Mouse (Mus musculus) kidney, adult 18-20 months (tissue): Measurements from ENCODE around the gene Adamtsl3.
"Not testable (repeated sequence)": the region's sequence is repeated elsewhere in the genome, so short reads cannot be mapped to it uniquely, and the experiment has no call there.

Experiments used
- DNase-seq: peaks from one replicate; pipeline ENCODE4 v3.0.0; 2021

The Adamtsl3 gene

GRCm38 (mm10) chr7:82364567-82364966 is 29.1 kb downstream of the Adamtsl3 start:
- no peak for DNase-seq

- no peak for DNase-seq
These were observed 30.6 kb downstream of the Adamtsl3 start for GRCm38 (mm10) chr7:82366056-82366455.

GRCm38 (mm10) chr7:82366471-82366870 is 31.0 kb downstream of the Adamtsl3 start:
- DNase-seq = no peak

GRCm38 (mm10) chr7:82368047-82368446 is 32.6 kb downstream of the Adamtsl3 start:
- DNase-seq = no peak

GRCm38 (mm10) chr7:82370132-82370531 is 34.6 kb downstream of the Adamtsl3 start:
- no peak for DNase-seq

- no peak for DNase-seq
These were observed 35.9 kb downstream of the Adamtsl3 start for GRCm38 (mm10) chr7:82371411-82371810.

- DNase-seq = no peak
These were observed 42.8 kb downstream of the Adamtsl3 start for GRCm38 (mm10) chr7:82378311-82378710.

- DNase-seq = no peak
These were observed 44.3 kb downstream of the Adamtsl3 start for GRCm38 (mm10) chr7:82379765-82380164.

- no peak for DNase-seq
These were observed 47.5 kb downstream of the Adamtsl3 start for GRCm38 (mm10) chr7:82382843-82383535.

GRCm38 (mm10) chr7:82383536-82383848 is 48.0 kb downstream of the Adamtsl3 start:
- DNase-seq = no peak

- DNase-seq = no peak
These were observed 51.6 kb downstream of the Adamtsl3 start for GRCm38 (mm10) chr7:82387121-82387520.

- no peak for DNase-seq
These were observed 59.1 kb downstream of the Adamtsl3 start for GRCm38 (mm10) chr7:82394435-82395186.

- DNase-seq = no peak
These were observed 59.7 kb downstream of the Adamtsl3 start for GRCm38 (mm10) chr7:82395239-82395638.

GRCm38 (mm10) chr7:82395751-82396512 is 60.4 kb downstream of the Adamtsl3 start:
- DNase-seq = no peak

- no peak for DNase-seq
These were observed 61.4 kb downstream of the Adamtsl3 start for GRCm38 (mm10) chr7:82396869-82397268.

GRCm38 (mm10) chr7:82397632-82398031 is 62.1 kb downstream of the Adamtsl3 start:
- DNase-seq = no peak

- no peak for DNase-seq
These were observed 70.1 kb downstream of the Adamtsl3 start for GRCm38 (mm10) chr7:82405466-82406045.

- no peak for DNase-seq
These were observed 75.5 kb downstream of the Adamtsl3 start for GRCm38 (mm10) chr7:82410966-82411365.

GRCm38 (mm10) chr7:82416653-82417052 is 81.2 kb downstream of the Adamtsl3 start:
- no peak for DNase-seq

- no peak for DNase-seq
These were observed 81.6 kb downstream of the Adamtsl3 start for GRCm38 (mm10) chr7:82417053-82417452.

GRCm38 (mm10) chr7:82420329-82421052 is 85.0 kb downstream of the Adamtsl3 start:
- not testable (repeated sequence) for DNase-seq

- no peak for DNase-seq
These were observed 87.1 kb downstream of the Adamtsl3 start for GRCm38 (mm10) chr7:82422561-82422960.

- DNase-seq = no peak
These were observed 88.1 kb downstream of the Adamtsl3 start for GRCm38 (mm10) chr7:82423602-82424001.
